Mouse (Mus musculus): ENCODE measurements around the gene Gramd1b.

GRCm38 (mm10) chr9:40449610-40450416 lies 81.4 kb downstream of the Gramd1b start:
- TF ChIP-seq CTCF (IDR thresholded peaks at IDR 0.05; ENCODE audit: borderline replicate concordance, insufficient read depth, low read depth, low read length) = no peak
- no peak for TF ChIP-seq POLR2A (IDR thresholded peaks at IDR 0.05; ENCODE audit: borderline replicate concordance, insufficient read depth, low read length)
